Mouse (Mus musculus) G1E (cell line): ENCODE measurements around the gene Ifitm6.

Experiments used
- CTCF ChIP-seq: IDR thresholded peaks from 2 replicates; pipeline ENCODE4 v1.5.1; 2012; ENCODE audit warnings: low read depth, low read length, inconsistent platforms, mixed read lengths
- GATA1 ChIP-seq: IDR thresholded peaks from 2 replicates; pipeline ENCODE4 v1.6.1; 2012; ENCODE audit warnings: borderline replicate concordance, low read length, inconsistent platforms, mixed read lengths
- GATA2 ChIP-seq: IDR thresholded peaks from 2 replicates; pipeline ENCODE4 v1.6.1; 2012; ENCODE audit warnings: low read depth, low read length, inconsistent platforms, borderline replicate concordance
- POLR2AphosphoS5 ChIP-seq: IDR thresholded peaks from 2 replicates; pipeline ENCODE4 v1.6.1; 2012; ENCODE audit warnings: low read depth, low read length, inconsistent platforms; ENCODE audit not compliant: insufficient replicate concordance
- TAL1 ChIP-seq: conservative IDR thresholded peaks from 2 replicates; pipeline ENCODE4 v1.6.1; 2012; ENCODE audit warnings: low read depth, low read length, inconsistent platforms, mixed read lengths

- TF ChIP-seq CTCF: no peak
- no peak for TF ChIP-seq GATA1
- TF ChIP-seq POLR2AphosphoS5: no peak
- TF ChIP-seq TAL1: no peak
- no peak for TF ChIP-seq GATA2
Measured at GRCm38 (mm10) chr7:141061269-141061692, 43.6 kb upstream of the Ifitm6 start.
